In genomic region chr1:132137935-132138575, GRCm38 (mm10) we compare ENCODE assay signal across 10 mouse cellular contexts. TPM values are rescaled to one million over a fixed set of nuclear protein-coding genes. Genes with fewer than 3 reads are reported as not detected.
DNase-seq lines count a peak whose midpoint lies in the region; ATAC-seq and TF ChIP-seq lines count a peak whose summit lies in the region.
"Had no signal": no experiment of that assay in that cellular context is flagged by ENCODE, and none has a peak within 500 bp of the region (broad histone marks: within the 10 kb centered on the region; RNA-seq: fewer than 3 reads in every experiment).

No protein-coding gene starts in this region.

- TF ChIP-seq CTCF in lung, adult 2 months (IDR thresholded peaks at IDR 0.05; ENCODE audit: insufficient read depth, low read length): no peak

- peak overlapping the region; percentile 57 for H3K4me2 ChIP-seq in kidney, embryonic 14.5 days (replicated peaks; ENCODE audit: low read depth, low read length)

- no peak overlapping the region for H3K27ac ChIP-seq in embryonic facial prominence, embryonic 10.5 days (replicated peaks)
- H3K27ac ChIP-seq in kidney, embryonic 14.5 days (ENCODE audit: low read depth, low read length): no peak overlapping the region
- peak overlapping the region; percentile 94 for H3K27ac ChIP-seq in macrophage

- no peak for ATAC-seq in kidney, embryonic 14.5 days (ENCODE audit: low FRiP score, low TSS enrichment)

- 66% methylated on average over 9 of the region's 9 CpGs for WGBS in lung, adult 2 months
- whole genome bisulfite sequencing in embryonic facial prominence, embryonic 10.5 days: 52% methylated on average over 9 of the region's 9 CpGs
- 49% methylated on average over 9 of the region's 9 CpGs for WGBS in kidney, embryonic 14.5 days
- 59% methylated on average over 9 of the region's 9 CpGs for WGBS in macrophage (ENCODE audit: missing documents)

- H3K9me3 ChIP-seq in embryonic facial prominence, embryonic 10.5 days: no peaks in the 10 kb centered on the region
- no peaks in the 10 kb centered on the region for H3K9me3 ChIP-seq in kidney, embryonic 14.5 days (ENCODE audit: control insufficient read depth, low read length)
- H3K9me3 ChIP-seq: midbrain, embryonic 10.5 days had no signal

- H3K4me1 ChIP-seq in lung, adult 2 months (ENCODE audit: control insufficient read depth, insufficient read depth, low read length): no peaks in the 10 kb centered on the region
- H3K4me1 ChIP-seq in embryonic facial prominence, embryonic 10.5 days: peaks cover 70% of the 10 kb centered on the region
- H3K4me1 ChIP-seq in kidney, embryonic 14.5 days (ENCODE audit: control insufficient read depth, insufficient read depth, low read length): peaks cover 9% of the 10 kb centered on the region; the same call in 1 of the 2 replicates

- peak overlapping the region; percentile 62 for H3K4me3 ChIP-seq in lung, adult 2 months (replicated peaks; ENCODE audit: extremely low read depth, low read depth, low read length)
- H3K4me3 ChIP-seq in embryonic facial prominence, embryonic 10.5 days: peak overlapping the region; percentile 76
- peak overlapping the region; percentile 50 for H3K4me3 ChIP-seq in kidney, embryonic 14.5 days (ENCODE audit: low read length)
- H3K4me3 ChIP-seq in macrophage (ENCODE audit: inconsistent target): peak overlapping the region; percentile 93

- no peak for DNase-seq in lung, adult 2 months
- no peak for DNase-seq in lung, adult 18-20 months
- DNase-seq in embryonic facial prominence, embryonic 10.5 days (ENCODE audit: low spot score): no peak
- DNase-seq in right cerebral cortex, postnatal 4 days: no peak
- no peak for DNase-seq in right cerebral cortex, postnatal 36 days (ENCODE audit: low spot score in 2 of 2)
- DNase-seq in urinary bladder, postnatal 36 days (ENCODE audit: low spot score in 2 of 2): no peak
- DNase-seq: gastrocnemius, postnatal 25 days had no signal

- H3K27me3 ChIP-seq in embryonic facial prominence, embryonic 10.5 days (replicated peaks; ENCODE audit: low read depth, poor library complexity, severe bottlenecking): peaks cover 59% of the 10 kb centered on the region
- H3K27me3 ChIP-seq in kidney, embryonic 14.5 days (ENCODE audit: control insufficient read depth, insufficient read depth, low read length): 0 out of 2 replicates have a peak, but pooled peaks cover 3% of the 10 kb centered on the region

- peaks cover 76% of the 10 kb centered on the region for H3K79me2 ChIP-seq in macrophage (ENCODE audit: inconsistent target)

- TF ChIP-seq POLR2A in lung, adult 2 months (IDR thresholded peaks at IDR 0.05; ENCODE audit: borderline replicate concordance, extremely low read depth, low read depth, low read length): peak; percentile 13; the same call in 1 of the 2 replicates

- H3K9ac ChIP-seq in kidney, embryonic 14.5 days (ENCODE audit: low read depth, low read length): peak overlapping the region; percentile 7; the same call in 1 of the 2 replicates

- no peaks in the 10 kb centered on the region for H3K36me3 ChIP-seq in embryonic facial prominence, embryonic 10.5 days (replicated peaks)
- no peaks in the 10 kb centered on the region for H3K36me3 ChIP-seq in kidney, embryonic 14.5 days (ENCODE audit: control insufficient read depth, insufficient read depth, low read length)
- H3K36me3 ChIP-seq in macrophage (ENCODE audit: inconsistent target): no peaks in the 10 kb centered on the region; the same call in 1 of the 2 replicates
- H3K36me3 ChIP-seq: midbrain, embryonic 10.5 days had no signal

RNA-seq across cellular contexts. Expression of gene Cdk18, which starts 1.4 kb away (rescaled TPM):
- polyA plus RNA-seq in lung, adult 2 months (2012; rRNA removed): 32.8 and 34.0 TPM in 2 replicates
- polyA plus RNA-seq in embryonic facial prominence, embryonic 10.5 days (2016; fragmentation: Nextera tagmentation; extraction: Ambion mirVana): 2.3 and 3.2 TPM in 2 replicates
- polyA plus RNA-seq in kidney, embryonic 14.5 days (2014; fragmentation: Nextera tagmentation; extraction: Ambion mirVana): 6.3 and 6.5 TPM in 2 replicates
- total RNA-seq in macrophage (2018; cell fraction: chromatin; rRNA removed): 100 to 1,000 TPM in 18 of 26 experiments, 10 to 100 TPM in 8; 36.4 to 443 (median 163) TPM
- 100 to 1,000 TPM in 8 of 26 experiments, 10 to 100 TPM in 18; 32.8 to 118 (median 70.3) TPM for total RNA-seq in macrophage (2018; cell fraction: cytosol; rRNA removed)
- total RNA-seq in macrophage (2018; cell fraction: nucleus; rRNA removed): 100 to 1,000 TPM in 12 of 26 experiments, 10 to 100 TPM in 14; 32.7 to 253 (median 92.9) TPM
- 71.8 to 165 TPM (median 102 TPM) in 3 replicates for polyA plus RNA-seq in macrophage (2018)

RNA-seq across cellular contexts. Expression of gene Lemd1, which starts 53.2 kb away (rescaled TPM):
- not detected in 2 replicates for polyA plus RNA-seq in lung, adult 2 months (2012; rRNA removed)
- 1.9 and 2.0 TPM in 2 replicates for polyA plus RNA-seq in embryonic facial prominence, embryonic 10.5 days (2016; fragmentation: Nextera tagmentation; extraction: Ambion mirVana)
- polyA plus RNA-seq in kidney, embryonic 14.5 days (2014; fragmentation: Nextera tagmentation; extraction: Ambion mirVana): 0.37 TPM in 1 of 2 replicates, not detected in the other
- not detected for total RNA-seq in macrophage (2018; cell fraction: chromatin; rRNA removed)
- not detected for total RNA-seq in macrophage (2018; cell fraction: cytosol; rRNA removed)
- not detected for total RNA-seq in macrophage (2018; cell fraction: nucleus; rRNA removed)
- not detected in 3 replicates for polyA plus RNA-seq in macrophage (2018)
- total RNA-seq: gastrocnemius, postnatal 25 days had no signal

RNA-seq across cellular contexts. Expression of gene AC124108.1, which starts 53.2 kb away (rescaled TPM):
- polyA plus RNA-seq in lung, adult 2 months (2012; rRNA removed): not detected in 2 replicates
- polyA plus RNA-seq in embryonic facial prominence, embryonic 10.5 days (2016; fragmentation: Nextera tagmentation; extraction: Ambion mirVana): 1.00 and 1.4 TPM in 2 replicates
- 0.05 and 0.09 TPM in 2 replicates for polyA plus RNA-seq in kidney, embryonic 14.5 days (2014; fragmentation: Nextera tagmentation; extraction: Ambion mirVana)
- not detected for total RNA-seq in macrophage (2018; cell fraction: chromatin; rRNA removed)
- total RNA-seq in macrophage (2018; cell fraction: cytosol; rRNA removed): not detected
- total RNA-seq in macrophage (2018; cell fraction: nucleus; rRNA removed): not detected
- not detected in 3 replicates for polyA plus RNA-seq in macrophage (2018)
- total RNA-seq: gastrocnemius, postnatal 25 days had no signal
